Mouse (Mus musculus) hindbrain, embryonic 16.5 days (tissue): Measurements from ENCODE around the gene Atp8b3. TPM values are rescaled to one million over a fixed set of nuclear protein-coding genes. Genes with fewer than 3 reads are reported as not detected.

ENCODE experiments used
- ATAC-seq: fragments of 200-750 bp; cut with Nextera tagmentation; 2 replicates; pipeline ENCODE4 v1.8.0; 2017; ENCODE audit warnings: moderate TSS enrichment, moderate library complexity
- H3K27ac ChIP-seq: fragments of 300-500 bp; sonication (generic); 2 replicates; pipeline ENCODE4 v1.5.1; 2014; ENCODE audit warnings: low read depth, mild to moderate bottlenecking, control low read depth, low read length, moderate library complexity
- H3K27me3 ChIP-seq: fragments of 300-500 bp; sonication (generic); replicated peaks from 2 replicates; pipeline ENCODE4 v1.6.1; 2014; ENCODE audit warnings: low read length; ENCODE audit not compliant: control insufficient read depth, insufficient read depth
- H3K36me3 ChIP-seq: fragments of 300-500 bp; sonication (generic); 2 replicates; pipeline ENCODE4 v1.6.1; 2014; ENCODE audit warnings: mild to moderate bottlenecking, low read length, moderate library complexity, mixed read lengths; ENCODE audit not compliant: control insufficient read depth, insufficient read depth
- H3K4me1 ChIP-seq: fragments of 300-500 bp; sonication (generic); 2 replicates; pipeline ENCODE4 v1.6.1; 2014; ENCODE audit warnings: low read depth, low read length; ENCODE audit not compliant: control insufficient read depth, insufficient read depth
- H3K4me2 ChIP-seq: fragments of 300-500 bp; sonication (generic); 2 replicates; pipeline ENCODE4 v1.6.1; 2014; ENCODE audit warnings: mild to moderate bottlenecking, low read length, control low read depth, moderate library complexity
- H3K4me3 ChIP-seq: fragments of 300-500 bp; sonication (generic); 2 replicates; pipeline ENCODE4 v1.5.1; 2014; ENCODE audit warnings: mild to moderate bottlenecking, low read length, control low read depth, moderate library complexity
- H3K9ac ChIP-seq: fragments of 300-500 bp; sonication (generic); 2 replicates; pipeline ENCODE4 v1.6.1; 2014; ENCODE audit warnings: low read depth, mild to moderate bottlenecking, control low read depth, low read length, moderate library complexity
- H3K9me3 ChIP-seq: fragments of 300-500 bp; sonication (generic); 2 replicates; pipeline ENCODE4 v1.6.1; 2014; ENCODE audit warnings: mild to moderate bottlenecking, low read length, moderate library complexity; ENCODE audit not compliant: control insufficient read depth
- WGBS: fragments of 180-500 bp; shearing (Covaris S2); extraction: QIAGEN DNeasy Blood & Tissue Kit; methylation state at CpG from one replicate; pipeline ENCODE4 v1.1.7; 2014; 5-methylcytosine and 5-hydroxymethylcytosine counted together
- polyA plus RNA-seq: library from polyadenylated mRNA; unstranded; fragments of >200 nt; fragmentation: Nextera tagmentation; extraction: Ambion mirVana; gene quantifications from 2 replicates; pipeline ENCODE4 v1.2.1, GENCODE M21; 2015

Atp8b3 gene
- polyA plus RNA-seq, 1 experiment from 2014 or later = 1.6 TPM

GRCm38 (mm10) chr10:80570871-80571836 is 32.2 kb upstream of the Atp8b3 start:
- Histone ChIP-seq H3K9me3 (no peaks in the 10 kb centered on the region), H3K4me2 (peak overlapping the region; percentile 49), H3K4me1 (peaks cover 55% of the 10 kb centered on the region), H3K27ac (peak overlapping the region; percentile 44), H3K36me3 (peaks cover 6% of the 10 kb centered on the region; the same call in 1 of the 2 replicates), H3K4me3 (peak overlapping the region; percentile 14; the same call in 1 of the 2 replicates), H3K27me3 (no peaks in the 10 kb centered on the region), H3K9ac (peak overlapping the region; percentile 54)
- peak; percentile 37; the same call in 1 of the 2 replicates for ATAC-seq
- WGBS = 19% methylated on average over 30 of the region's 30 CpGs

GRCm38 (mm10) chr10:80570419-80570818 is 31.5 kb upstream of the Atp8b3 start:
- WGBS = 89% methylated on average over 10 of the region's 10 CpGs
- peak overlapping the region; percentile 44 for H3K27ac ChIP-seq
- no peak overlapping the region for H3K4me3 ChIP-seq
- H3K9ac ChIP-seq = peak overlapping the region; percentile 54
- no peaks in the 10 kb centered on the region for H3K27me3 ChIP-seq
- peaks cover 6% of the 10 kb centered on the region; the same call in 1 of the 2 replicates for H3K36me3 ChIP-seq
- H3K4me1 ChIP-seq = peaks cover 47% of the 10 kb centered on the region
- ATAC-seq = no peak
- H3K9me3 ChIP-seq = no peaks in the 10 kb centered on the region
- peak overlapping the region; percentile 49; the same call in 1 of the 2 replicates for H3K4me2 ChIP-seq

GRCm38 (mm10) chr10:80569664-80570066 is 30.7 kb upstream of the Atp8b3 start:
- Histone ChIP-seq H3K4me2 (no peak overlapping the region), H3K9me3 (no peaks in the 10 kb centered on the region), H3K4me3 (no peak overlapping the region), H3K36me3 (peaks cover 6% of the 10 kb centered on the region; the same call in 1 of the 2 replicates), H3K9ac (no peak overlapping the region), H3K27ac (no peak overlapping the region), H3K27me3 (no peaks in the 10 kb centered on the region), H3K4me1 (peaks cover 41% of the 10 kb centered on the region)
- ATAC-seq = no peak
- 38% methylated on average over 10 of the region's 10 CpGs for WGBS

- Histone ChIP-seq H3K9ac (no peak overlapping the region), H3K4me2 (no peak overlapping the region), H3K9me3 (no peaks in the 10 kb centered on the region), H3K4me3 (no peak overlapping the region), H3K27me3 (no peaks in the 10 kb centered on the region), H3K27ac (no peak overlapping the region), H3K4me1 (peaks cover 34% of the 10 kb centered on the region), H3K36me3 (peaks cover 6% of the 10 kb centered on the region; the same call in 1 of the 2 replicates)
- 92% methylated on average over 29 of the region's 29 CpGs for WGBS
- ATAC-seq = no peak
Observed at GRCm38 (mm10) chr10:80568876-80569275, 30.0 kb upstream of the Atp8b3 start.

- peaks cover 6% of the 10 kb centered on the region; the same call in 1 of the 2 replicates for H3K36me3 ChIP-seq
- H3K27ac ChIP-seq = peak overlapping the region; percentile 56
- 6% methylated on average over 17 of the region's 17 CpGs for WGBS
- no peak overlapping the region for H3K4me3 ChIP-seq
- peak overlapping the region; percentile 41 for H3K4me2 ChIP-seq
- no peaks in the 10 kb centered on the region for H3K27me3 ChIP-seq
- no peaks in the 10 kb centered on the region for H3K9me3 ChIP-seq
- H3K9ac ChIP-seq = peak overlapping the region; percentile 41; the same call in 1 of the 2 replicates
- H3K4me1 ChIP-seq = peaks cover 31% of the 10 kb centered on the region
- peak; percentile 44 for ATAC-seq
Observed at GRCm38 (mm10) chr10:80566375-80567092, 27.6 kb upstream of the Atp8b3 start.

- peaks cover 31% of the 10 kb centered on the region for H3K4me1 ChIP-seq
- ATAC-seq = peak; percentile 89
Observed at GRCm38 (mm10) chr10:80561116-80561944, 22.4 kb upstream of the Atp8b3 start, which contains the start of gene Rexo1. Gene Rexo1 (minus strand): TSS chr10:80561560.

GRCm38 (mm10) chr10:80560621-80561020 is 21.7 kb upstream of the Atp8b3 start:
- Histone ChIP-seq H3K27me3 (no peaks in the 10 kb centered on the region), H3K4me1 (peaks cover 31% of the 10 kb centered on the region)

More at GRCm38 (mm10) chr10:80561116-80561944, 22.4 kb upstream of the Atp8b3 start, which contains the start of gene Rexo1:
- Histone ChIP-seq H3K4me2 (peak within 1 kb of the TSS; percentile 83), H3K4me3 (peak within 1 kb of the TSS; percentile 72), H3K9me3 (no peaks in the 10 kb centered on the region), H3K9ac (peak within 1 kb of the TSS; percentile 95), H3K27me3 (no peaks in the 10 kb centered on the region), H3K27ac (peak within 1 kb of the TSS; percentile 96), H3K36me3 (no peaks in the 10 kb centered on the region)
- WGBS = under 1% methylated on average over 65 of the region's 72 CpGs

GRCm38 (mm10) chr10:80559431-80559830 is 20.5 kb upstream of the Atp8b3 start:
- H3K9me3 ChIP-seq = no peaks in the 10 kb centered on the region
- H3K36me3 ChIP-seq = no peaks in the 10 kb centered on the region
- H3K27me3 ChIP-seq = no peaks in the 10 kb centered on the region
- WGBS = 93% methylated on average over 7 of the region's 7 CpGs
- H3K9ac ChIP-seq = 0 out of 2 replicates have a peak overlapping the region, but pooled peaks have one; percentile 13
- peaks cover 31% of the 10 kb centered on the region for H3K4me1 ChIP-seq
- no peak overlapping the region for H3K4me3 ChIP-seq
- H3K4me2 ChIP-seq = no peak overlapping the region
- ATAC-seq = no peak
- H3K27ac ChIP-seq = no peak overlapping the region

More at GRCm38 (mm10) chr10:80560621-80561020, 21.7 kb upstream of the Atp8b3 start:
- Histone ChIP-seq H3K36me3 (no peaks in the 10 kb centered on the region), H3K27ac (peak overlapping the region; percentile 96; the same call in 1 of the 2 replicates), H3K9ac (peak overlapping the region; percentile 95), H3K9me3 (no peaks in the 10 kb centered on the region), H3K4me3 (peak overlapping the region; percentile 72), H3K4me2 (peak overlapping the region; percentile 83)
- ATAC-seq = no peak
- WGBS = 2% methylated on average over 13 of the region's 13 CpGs
